Mouse (Mus musculus): ENCODE data around the gene Sepsecs. TPM values are rescaled to one million over a fixed set of nuclear protein-coding genes. Genes with fewer than 3 reads are reported as not detected.

Sepsecs gene
- polyA plus RNA-seq, 1 experiment, result 0.03 TPM

- Histone ChIP-seq H3K4me1 (ENCODE audit: control insufficient read depth) (no peaks in the 10 kb centered on the region; the same call in 1 of the 2 replicates), H3K27me3 (ENCODE audit: control insufficient read depth) (peaks cover 15% of the 10 kb centered on the region), H3K4me3 (replicated peaks) (no peak overlapping the region), H3K36me3 (ENCODE audit: control insufficient read depth) (no peaks in the 10 kb centered on the region), H3K9me3 (ENCODE audit: control insufficient read depth, low read length) (peaks cover 2% of the 10 kb centered on the region; the same call in 1 of the 2 replicates)
- TF ChIP-seq GATA1 (IDR thresholded peaks at IDR 0.05; ENCODE audit: low read length), result no peak
These were observed 51.7 kb downstream of the Sepsecs start for GRCm38 (mm10) chr5:52617711-52618347.

- peaks cover 15% of the 10 kb centered on the region for H3K27me3 ChIP-seq (ENCODE audit: control insufficient read depth)
- no peaks in the 10 kb centered on the region; the same call in 1 of the 2 replicates for H3K4me1 ChIP-seq (ENCODE audit: control insufficient read depth)
- peaks cover 2% of the 10 kb centered on the region; the same call in 1 of the 2 replicates for H3K9me3 ChIP-seq (ENCODE audit: control insufficient read depth, low read length)
- no peak overlapping the region for H3K4me3 ChIP-seq (replicated peaks)
- TF ChIP-seq GATA1 (IDR thresholded peaks at IDR 0.05; ENCODE audit: low read length), result no peak
- no peak for TF ChIP-seq TAL1 (IDR thresholded peaks at IDR 0.05; ENCODE audit: low read length)
- H3K36me3 ChIP-seq (ENCODE audit: control insufficient read depth), result no peaks in the 10 kb centered on the region
These were observed 53.0 kb downstream of the Sepsecs start for GRCm38 (mm10) chr5:52616549-52616948.

- peaks cover 15% of the 10 kb centered on the region for H3K27me3 ChIP-seq (ENCODE audit: control insufficient read depth)
- H3K36me3 ChIP-seq (ENCODE audit: control insufficient read depth), result no peaks in the 10 kb centered on the region
- peaks cover 2% of the 10 kb centered on the region; the same call in 1 of the 2 replicates for H3K9me3 ChIP-seq (ENCODE audit: control insufficient read depth, low read length)
- H3K4me1 ChIP-seq (ENCODE audit: control insufficient read depth), result no peaks in the 10 kb centered on the region; the same call in 1 of the 2 replicates
- no peak for TF ChIP-seq TAL1 (IDR thresholded peaks at IDR 0.05; ENCODE audit: low read length)
- no peak for TF ChIP-seq GATA1 (IDR thresholded peaks at IDR 0.05; ENCODE audit: low read length)
- no peak overlapping the region for H3K4me3 ChIP-seq (replicated peaks)
These were observed 54.1 kb downstream of the Sepsecs start for GRCm38 (mm10) chr5:52615421-52615820.

- Histone ChIP-seq H3K27me3 (ENCODE audit: control insufficient read depth) (peaks cover 13% of the 10 kb centered on the region), H3K4me1 (ENCODE audit: control insufficient read depth) (no peaks in the 10 kb centered on the region; the same call in 1 of the 2 replicates), H3K36me3 (ENCODE audit: control insufficient read depth) (no peaks in the 10 kb centered on the region), H3K4me3 (replicated peaks) (no peak overlapping the region), H3K9me3 (ENCODE audit: control insufficient read depth, low read length) (peaks cover 2% of the 10 kb centered on the region; the same call in 1 of the 2 replicates)
- TF ChIP-seq GATA1 (IDR thresholded peaks at IDR 0.05; ENCODE audit: low read length) (no peak), TAL1 (IDR thresholded peaks at IDR 0.05; ENCODE audit: low read length) (no peak)
These were observed 54.8 kb downstream of the Sepsecs start for GRCm38 (mm10) chr5:52614686-52615085.

GRCm38 (mm10) chr5:52612776-52613175 is 56.7 kb downstream of the Sepsecs start:
- H3K4me1 ChIP-seq (ENCODE audit: control insufficient read depth), result no peaks in the 10 kb centered on the region; the same call in 1 of the 2 replicates
- H3K27me3 ChIP-seq (ENCODE audit: control insufficient read depth), result peaks cover 2% of the 10 kb centered on the region
- TF ChIP-seq GATA1 (IDR thresholded peaks at IDR 0.05; ENCODE audit: low read length) (no peak), TAL1 (IDR thresholded peaks at IDR 0.05; ENCODE audit: low read length) (no peak)
- H3K9me3 ChIP-seq (ENCODE audit: control insufficient read depth, low read length), result peaks cover 2% of the 10 kb centered on the region; the same call in 1 of the 2 replicates
- H3K4me3 ChIP-seq (replicated peaks), result no peak overlapping the region
- H3K36me3 ChIP-seq (ENCODE audit: control insufficient read depth), result no peaks in the 10 kb centered on the region

- TF ChIP-seq GATA1 (IDR thresholded peaks at IDR 0.05; ENCODE audit: low read length) (no peak), TAL1 (IDR thresholded peaks at IDR 0.05; ENCODE audit: low read length) (no peak)
- no peak overlapping the region for H3K4me3 ChIP-seq (replicated peaks)
- peaks cover 11% of the 10 kb centered on the region for H3K9me3 ChIP-seq (ENCODE audit: control insufficient read depth, low read length)
- no peaks in the 10 kb centered on the region for H3K27me3 ChIP-seq (ENCODE audit: control insufficient read depth)
- no peaks in the 10 kb centered on the region for H3K36me3 ChIP-seq (ENCODE audit: control insufficient read depth)
- H3K4me1 ChIP-seq (ENCODE audit: control insufficient read depth), result no peaks in the 10 kb centered on the region; the same call in 1 of the 2 replicates
These were observed 58.1 kb downstream of the Sepsecs start for GRCm38 (mm10) chr5:52611315-52611895.

- Histone ChIP-seq H3K4me1 (ENCODE audit: control insufficient read depth) (no peaks in the 10 kb centered on the region; the same call in 1 of the 2 replicates), H3K4me3 (replicated peaks) (no peak overlapping the region), H3K9me3 (ENCODE audit: control insufficient read depth, low read length) (peaks cover 11% of the 10 kb centered on the region), H3K27me3 (ENCODE audit: control insufficient read depth) (no peaks in the 10 kb centered on the region), H3K36me3 (ENCODE audit: control insufficient read depth) (no peaks in the 10 kb centered on the region)
- TF ChIP-seq TAL1 (IDR thresholded peaks at IDR 0.05; ENCODE audit: low read length) (no peak), GATA1 (IDR thresholded peaks at IDR 0.05; ENCODE audit: low read length) (no peak)
These were observed 59.2 kb downstream of the Sepsecs start for GRCm38 (mm10) chr5:52610306-52610705.

- H3K4me3 ChIP-seq (replicated peaks), result no peak overlapping the region
- TF ChIP-seq GATA1 (IDR thresholded peaks at IDR 0.05; ENCODE audit: low read length) (no peak), TAL1 (IDR thresholded peaks at IDR 0.05; ENCODE audit: low read length) (no peak)
- no peaks in the 10 kb centered on the region for H3K36me3 ChIP-seq (ENCODE audit: control insufficient read depth)
- H3K27me3 ChIP-seq (ENCODE audit: control insufficient read depth), result no peaks in the 10 kb centered on the region
- H3K9me3 ChIP-seq (ENCODE audit: control insufficient read depth, low read length), result peaks cover 11% of the 10 kb centered on the region
- no peaks in the 10 kb centered on the region for H3K4me1 ChIP-seq (ENCODE audit: control insufficient read depth)
These were observed 59.8 kb downstream of the Sepsecs start for GRCm38 (mm10) chr5:52609672-52610071.

GRCm38 (mm10) chr5:52604582-52605041 is 64.9 kb downstream of the Sepsecs start:
- Histone ChIP-seq H3K4me3 (replicated peaks) (no peak overlapping the region), H3K4me1 (ENCODE audit: control insufficient read depth) (no peaks in the 10 kb centered on the region), H3K36me3 (ENCODE audit: control insufficient read depth) (no peaks in the 10 kb centered on the region), H3K27me3 (ENCODE audit: control insufficient read depth) (no peaks in the 10 kb centered on the region), H3K9me3 (ENCODE audit: control insufficient read depth, low read length) (peaks cover 8% of the 10 kb centered on the region)
- TF ChIP-seq TAL1 (IDR thresholded peaks at IDR 0.05; ENCODE audit: low read length) (no peak), GATA1 (IDR thresholded peaks at IDR 0.05; ENCODE audit: low read length) (no peak)

Data from erythroblast, embryonic 14.5 days (primary cell).